ENCODE assay signal across 10 mouse cellular contexts in the genomic region with DNA sequence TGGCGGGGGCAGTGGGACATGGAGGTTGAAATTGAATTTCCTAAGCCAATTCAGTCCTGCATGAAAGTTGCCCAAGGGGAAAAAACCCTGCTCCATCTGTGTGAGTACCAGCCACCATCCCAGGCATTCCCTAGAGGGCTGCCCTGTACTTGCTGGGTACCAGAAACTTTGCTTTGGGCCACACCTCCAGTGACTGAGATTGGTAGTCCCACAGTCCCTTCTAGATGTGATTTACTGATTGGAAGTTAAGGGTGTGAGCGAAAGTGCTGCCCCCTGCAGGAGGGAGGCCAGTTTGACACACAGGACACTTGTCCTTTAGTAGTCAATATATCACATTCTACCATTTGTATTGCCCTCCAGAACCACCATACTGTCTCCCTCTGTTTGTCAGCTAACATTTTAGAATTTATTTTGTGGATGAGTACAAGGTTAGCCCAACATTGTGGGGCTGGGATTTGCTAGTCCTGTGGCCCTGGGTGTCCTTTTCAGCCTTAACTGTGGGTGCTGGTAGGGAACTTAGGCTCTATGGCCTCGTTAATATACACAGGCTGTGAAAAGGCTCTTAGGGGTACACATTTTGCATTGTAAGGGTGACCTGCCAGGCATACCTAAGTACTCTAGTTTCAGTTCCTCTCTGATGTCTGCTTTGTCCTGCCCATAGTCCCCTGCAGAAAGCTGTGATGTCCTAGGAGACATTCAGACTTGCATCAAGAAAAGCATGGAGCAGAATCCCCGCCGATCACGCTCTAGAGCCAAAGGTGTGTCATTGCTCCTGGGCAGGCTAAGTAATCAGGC. TPM values are rescaled to one million over a fixed set of nuclear protein-coding genes. Genes with fewer than 3 reads are reported as not detected.
DNase-seq lines count a peak whose midpoint lies in the region; ATAC-seq lines count a peak whose summit lies in the region.
"Had no signal": no experiment of that assay in that cellular context is flagged by ENCODE, and none has a peak within 500 bp of the region (broad histone marks: within the 10 kb centered on the region; RNA-seq: fewer than 3 reads in every experiment).

No protein-coding gene starts in this region.

- no peak for ATAC-seq in hindbrain, embryonic 13.5 days (ENCODE audit: low FRiP score)
- no peak for ATAC-seq in neural tube, embryonic 11.5 days (ENCODE audit: insufficient read depth, low FRiP score, low TSS enrichment)
- no peak for ATAC-seq in frontal cortex, adult (ENCODE audit: low TSS enrichment)

- H3K36me3 ChIP-seq in hindbrain, embryonic 10.5 days, result peaks cover 96% of the 10 kb centered on the region
- peaks cover 95% of the 10 kb centered on the region for H3K36me3 ChIP-seq in hindbrain, embryonic 13.5 days
- H3K36me3 ChIP-seq in neural tube, embryonic 11.5 days (ENCODE audit: control insufficient read depth, insufficient read depth, low read length), result peaks cover 60% of the 10 kb centered on the region
- H3K36me3 ChIP-seq in heart, embryonic 10.5 days, result peaks cover 93% of the 10 kb centered on the region

- no peaks in the 10 kb centered on the region for H3K27me3 ChIP-seq in hindbrain, embryonic 10.5 days (ENCODE audit: insufficient read depth, poor library complexity, severe bottlenecking)
- H3K27me3 ChIP-seq in hindbrain, embryonic 13.5 days, result no peaks in the 10 kb centered on the region
- H3K27me3 ChIP-seq in neural tube, embryonic 11.5 days (ENCODE audit: control insufficient read depth, insufficient read depth, low read length), result no peaks in the 10 kb centered on the region
- H3K27me3 ChIP-seq in heart, embryonic 10.5 days (ENCODE audit: insufficient read depth, poor library complexity, severe bottlenecking), result no peaks in the 10 kb centered on the region
- H3K27me3 ChIP-seq: embryonic facial prominence, embryonic 13.5 days; limb, embryonic 12.5 days had no signal

- peak; percentile 53 for DNase-seq in hindbrain, embryonic 10.5 days (ENCODE audit: low spot score)
- DNase-seq in B cell, adult 2 months, result peak; percentile 86
- DNase-seq in MN1 (ENCODE audit: low spot score), result peak; percentile 41
- DNase-seq in kidney, adult 9 months, result peak; percentile 70
- peak; percentile 53 for DNase-seq in neural tube, embryonic 11.5 days (ENCODE audit: low spot score)
- no peak for DNase-seq in heart, embryonic 10.5 days (ENCODE audit: low spot score)

- no peak overlapping the region for H3K4me3 ChIP-seq in hindbrain, embryonic 10.5 days
- H3K4me3 ChIP-seq in hindbrain, embryonic 13.5 days, result no peak overlapping the region
- H3K4me3 ChIP-seq in neural tube, embryonic 11.5 days (ENCODE audit: low read depth, low read length), result no peak overlapping the region
- H3K4me3 ChIP-seq in heart, embryonic 10.5 days, result no peak overlapping the region
- H3K4me3 ChIP-seq: embryonic facial prominence, embryonic 13.5 days; limb, embryonic 12.5 days had no signal

- peaks cover 16% of the 10 kb centered on the region for H3K4me1 ChIP-seq in hindbrain, embryonic 10.5 days (replicated peaks)
- H3K4me1 ChIP-seq in hindbrain, embryonic 13.5 days (replicated peaks), result peaks cover 14% of the 10 kb centered on the region
- peaks cover 6% of the 10 kb centered on the region for H3K4me1 ChIP-seq in neural tube, embryonic 11.5 days (ENCODE audit: control insufficient read depth, insufficient read depth, low read length)
- H3K4me1 ChIP-seq in heart, embryonic 10.5 days, result peaks cover 9% of the 10 kb centered on the region

- H3K27ac ChIP-seq in hindbrain, embryonic 10.5 days, result no peak overlapping the region
- H3K27ac ChIP-seq in hindbrain, embryonic 13.5 days, result no peak overlapping the region
- H3K27ac ChIP-seq in neural tube, embryonic 11.5 days (ENCODE audit: low read depth, low read length), result no peak overlapping the region
- H3K27ac ChIP-seq in heart, embryonic 10.5 days, result no peak overlapping the region
- H3K27ac ChIP-seq: embryonic facial prominence, embryonic 13.5 days; limb, embryonic 12.5 days had no signal

- 90% methylated on average over 6 of the region's 6 CpGs for WGBS in hindbrain, embryonic 10.5 days
- WGBS in hindbrain, embryonic 13.5 days, result 91% methylated on average over 6 of the region's 6 CpGs
- 91% methylated on average over 6 of the region's 6 CpGs for WGBS in neural tube, embryonic 11.5 days
- 91% methylated on average over 6 of the region's 6 CpGs for WGBS in heart, embryonic 10.5 days

- no peak overlapping the region for H3K9ac ChIP-seq in hindbrain, embryonic 13.5 days
- H3K9ac ChIP-seq in neural tube, embryonic 11.5 days (ENCODE audit: low read length), result no peak overlapping the region
- H3K9ac ChIP-seq: embryonic facial prominence, embryonic 13.5 days; limb, embryonic 12.5 days had no signal

- H3K9me3 ChIP-seq in hindbrain, embryonic 10.5 days, result no peaks in the 10 kb centered on the region
- no peaks in the 10 kb centered on the region for H3K9me3 ChIP-seq in hindbrain, embryonic 13.5 days
- H3K9me3 ChIP-seq in neural tube, embryonic 11.5 days (ENCODE audit: control insufficient read depth, low read length), result no peaks in the 10 kb centered on the region
- H3K9me3 ChIP-seq in heart, embryonic 10.5 days, result no peaks in the 10 kb centered on the region
- H3K9me3 ChIP-seq: embryonic facial prominence, embryonic 13.5 days; limb, embryonic 12.5 days had no signal

- no peak overlapping the region for H3K4me2 ChIP-seq in hindbrain, embryonic 13.5 days
- H3K4me2 ChIP-seq in neural tube, embryonic 11.5 days (ENCODE audit: low read depth), result no peak overlapping the region
- H3K4me2 ChIP-seq: embryonic facial prominence, embryonic 13.5 days; limb, embryonic 12.5 days had no signal

RNA-seq across cellular contexts. Expression of a gene that starts 5.4 kb away (rescaled TPM):
- polyA plus RNA-seq in hindbrain, embryonic 10.5 days (2016; fragmentation: Nextera tagmentation; extraction: Ambion mirVana), result 148 and 215 TPM in 2 replicates
- polyA plus RNA-seq in hindbrain, embryonic 13.5 days (2015; fragmentation: Nextera tagmentation; extraction: Ambion mirVana), result 74.5 and 79.9 TPM in 2 replicates
- polyA plus RNA-seq in neural tube, embryonic 11.5 days (2014; fragmentation: Nextera tagmentation; extraction: Ambion mirVana), result 145 and 146 TPM in 2 replicates
- 133 and 186 TPM in 2 replicates for polyA plus RNA-seq in heart, embryonic 10.5 days (2016; fragmentation: Nextera tagmentation; extraction: Ambion mirVana)

RNA-seq across cellular contexts. Expression of a gene that starts 11.2 kb away (rescaled TPM):
- not detected in 2 replicates for polyA plus RNA-seq in hindbrain, embryonic 10.5 days (2016; fragmentation: Nextera tagmentation; extraction: Ambion mirVana)
- polyA plus RNA-seq in hindbrain, embryonic 13.5 days (2015; fragmentation: Nextera tagmentation; extraction: Ambion mirVana), result not detected in 2 replicates
- polyA plus RNA-seq in neural tube, embryonic 11.5 days (2014; fragmentation: Nextera tagmentation; extraction: Ambion mirVana), result not detected in 2 replicates
- polyA plus RNA-seq in heart, embryonic 10.5 days (2016; fragmentation: Nextera tagmentation; extraction: Ambion mirVana), result not detected in 2 replicates

RNA-seq across cellular contexts. Expression of a gene that starts 35.0 kb away (rescaled TPM):
- 10.7 and 22.8 TPM in 2 replicates for polyA plus RNA-seq in hindbrain, embryonic 10.5 days (2016; fragmentation: Nextera tagmentation; extraction: Ambion mirVana)
- polyA plus RNA-seq in hindbrain, embryonic 13.5 days (2015; fragmentation: Nextera tagmentation; extraction: Ambion mirVana), result 6.2 and 6.4 TPM in 2 replicates
- polyA plus RNA-seq in neural tube, embryonic 11.5 days (2014; fragmentation: Nextera tagmentation; extraction: Ambion mirVana), result 12.6 and 13.2 TPM in 2 replicates
- 148 and 184 TPM in 2 replicates for polyA plus RNA-seq in heart, embryonic 10.5 days (2016; fragmentation: Nextera tagmentation; extraction: Ambion mirVana)

RNA-seq across cellular contexts. Expression of a gene that starts 43.2 kb away (rescaled TPM):
- polyA plus RNA-seq in hindbrain, embryonic 10.5 days (2016; fragmentation: Nextera tagmentation; extraction: Ambion mirVana), result 4.0 and 5.5 TPM in 2 replicates
- 8.4 and 9.7 TPM in 2 replicates for polyA plus RNA-seq in hindbrain, embryonic 13.5 days (2015; fragmentation: Nextera tagmentation; extraction: Ambion mirVana)
- polyA plus RNA-seq in neural tube, embryonic 11.5 days (2014; fragmentation: Nextera tagmentation; extraction: Ambion mirVana), result 7.1 and 7.7 TPM in 2 replicates
- 5.7 and 7.1 TPM in 2 replicates for polyA plus RNA-seq in heart, embryonic 10.5 days (2016; fragmentation: Nextera tagmentation; extraction: Ambion mirVana)
